Mouse (Mus musculus) adrenal gland, adult 2 months (tissue): ENCODE measurements around the gene Snx27. TPM values are rescaled to one million over a fixed set of nuclear protein-coding genes. Genes with fewer than 3 reads are reported as not detected.

Source experiments
- DNase-seq: peaks from one replicate; pipeline ENCODE4 v3.0.0; 2021
- polyA plus RNA-seq: library from polyadenylated mRNA; depleted of rRNA; stranded (reverse); fragments of >200 nt; gene quantifications from 2 replicates; pipeline ENCODE4 v1.2.3, GENCODE M21; 2012
- total RNA-seq, 2 experiments: library from RNA; stranded (reverse); gene quantifications; 2 replicates each; pipeline ENCODE4 v1.2.3; 2021

The Snx27 gene
- total and polyA plus RNA-seq, 3 experiments, result 5.4 to 41.9 (median 40.5) TPM

DNA sequence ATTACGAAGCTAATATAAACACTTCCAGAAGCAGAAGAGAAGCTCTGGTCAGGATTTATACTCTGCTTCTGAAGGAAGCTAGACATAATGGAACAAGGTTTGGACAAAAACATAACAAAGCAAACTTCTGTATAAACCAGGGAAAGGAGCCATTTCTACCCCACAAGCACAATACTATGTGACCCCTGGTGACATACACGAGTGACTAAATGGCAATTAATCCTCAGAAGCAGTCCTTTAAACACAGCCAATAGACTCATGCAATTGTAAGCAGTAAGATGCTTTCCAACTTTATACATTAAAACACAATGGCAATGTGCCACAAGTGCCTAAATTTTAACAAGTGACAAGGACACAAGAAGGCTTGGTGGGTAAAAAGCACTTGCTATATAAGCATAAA lies 15.3 kb downstream of the Snx27 start:
- DNase-seq, result no peak

DNA sequence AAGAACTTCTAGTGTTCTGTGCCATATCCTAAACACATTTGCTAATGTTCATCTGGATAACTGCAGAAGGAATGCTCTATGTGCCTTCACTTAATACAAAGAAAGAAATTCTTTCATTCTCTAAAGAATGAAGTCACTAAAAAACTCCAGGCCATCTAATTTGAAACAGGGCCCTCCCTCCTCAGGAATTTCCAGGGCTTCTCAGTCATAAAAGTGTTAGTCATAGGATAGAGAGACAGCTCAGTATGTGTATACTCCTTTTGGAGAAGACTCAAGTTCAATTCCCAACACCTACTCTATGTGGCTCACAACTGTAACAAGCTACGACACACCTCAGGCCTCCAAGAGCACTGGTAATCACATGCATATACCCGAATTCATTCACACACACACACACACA lies 17.0 kb downstream of the Snx27 start:
- DNase-seq, result no peak

DNA sequence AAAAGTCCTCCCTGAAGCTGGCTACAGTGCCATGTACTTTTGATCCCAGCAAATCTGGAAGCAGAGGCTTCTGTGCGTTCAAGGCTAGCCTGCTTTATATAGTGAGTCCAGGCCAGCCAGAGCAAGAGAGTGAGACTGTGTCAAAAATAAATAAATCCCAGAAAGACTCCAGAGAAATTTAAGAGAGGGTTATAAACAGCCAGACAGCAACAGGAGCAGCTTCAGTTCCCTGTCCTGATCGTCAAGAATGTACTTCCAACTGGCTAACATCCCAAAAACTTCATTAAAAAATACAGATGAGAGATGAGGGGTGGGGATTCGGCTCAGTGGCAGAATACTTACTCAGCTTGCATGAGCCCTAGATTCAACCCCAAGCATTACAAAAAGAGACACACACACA lies 17.4 kb downstream of the Snx27 start:
- DNase-seq, result no peak

- no peak for DNase-seq
Observed at GRCm38 (mm10) chr3:94564356-94565010, 18.0 kb downstream of the Snx27 start.

- DNase-seq, result no peak
Observed at GRCm38 (mm10) chr3:94563163-94563562, 19.4 kb downstream of the Snx27 start.

GRCm38 (mm10) chr3:94559931-94560429 lies 22.5 kb downstream of the Snx27 start:
- DNase-seq, result no peak

DNA sequence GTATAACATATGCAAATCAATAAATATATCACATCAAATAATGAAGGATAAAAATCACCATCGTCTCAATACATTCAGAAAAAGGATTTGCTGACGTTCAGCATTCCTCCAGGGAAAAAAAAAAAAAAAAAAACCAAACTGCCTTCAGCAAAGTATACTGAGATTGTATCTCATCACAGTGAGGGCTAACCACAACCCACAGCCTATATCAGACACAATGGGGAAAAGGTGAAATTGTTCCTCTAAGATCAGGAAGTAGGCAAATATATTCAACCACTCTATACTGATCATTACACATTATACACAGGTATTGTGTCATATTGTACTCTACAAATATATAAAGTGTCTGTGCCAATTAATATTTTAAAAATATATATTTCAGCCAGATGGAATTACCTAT lies 33.5 kb downstream of the Snx27 start:
- DNase-seq, result no peak

DNA sequence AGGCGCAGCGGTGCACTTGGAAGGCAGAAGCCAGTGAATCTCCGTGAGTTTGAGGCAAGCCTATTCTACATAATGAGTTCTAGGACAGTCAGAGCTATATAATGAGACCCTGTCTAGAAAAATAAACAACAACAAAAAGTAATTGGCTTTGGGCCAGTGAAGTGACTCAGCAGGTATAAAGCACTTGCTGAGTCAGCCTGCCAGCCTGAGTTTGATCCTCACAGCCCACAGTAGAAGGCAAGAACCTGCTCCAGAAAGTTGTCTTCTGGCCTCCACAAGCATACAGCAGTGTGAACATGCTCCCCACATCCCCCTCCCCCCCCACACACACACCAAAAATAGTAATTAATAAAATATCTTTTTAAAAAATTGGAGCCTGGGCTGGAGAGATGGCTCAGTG lies 45.3 kb downstream of the Snx27 start:
- DNase-seq, result peak; percentile 7

DNA sequence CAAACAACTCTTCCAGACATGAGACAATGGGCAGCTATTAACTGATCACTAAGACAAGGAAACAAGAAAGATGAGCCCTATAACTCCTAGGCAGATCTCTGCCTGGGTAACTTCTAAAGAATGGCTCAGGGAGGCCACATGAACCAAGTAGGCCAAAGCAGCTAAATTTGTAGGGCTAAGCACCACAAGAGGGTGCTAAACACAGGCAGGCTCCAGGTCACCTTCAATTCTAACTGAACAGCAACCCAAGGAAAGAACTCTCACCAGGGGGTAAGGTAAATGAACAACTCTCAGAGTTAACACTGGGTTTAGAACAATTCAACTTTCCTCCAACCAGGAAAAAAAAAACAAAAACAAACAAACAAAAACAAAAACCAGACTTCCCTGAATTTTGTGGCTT lies 48.5 kb downstream of the Snx27 start:
- peak; percentile 27 for DNase-seq

GRCm38 (mm10) chr3:94526731-94527130 lies 55.8 kb downstream of the Snx27 start:
- DNase-seq, result no peak

DNA sequence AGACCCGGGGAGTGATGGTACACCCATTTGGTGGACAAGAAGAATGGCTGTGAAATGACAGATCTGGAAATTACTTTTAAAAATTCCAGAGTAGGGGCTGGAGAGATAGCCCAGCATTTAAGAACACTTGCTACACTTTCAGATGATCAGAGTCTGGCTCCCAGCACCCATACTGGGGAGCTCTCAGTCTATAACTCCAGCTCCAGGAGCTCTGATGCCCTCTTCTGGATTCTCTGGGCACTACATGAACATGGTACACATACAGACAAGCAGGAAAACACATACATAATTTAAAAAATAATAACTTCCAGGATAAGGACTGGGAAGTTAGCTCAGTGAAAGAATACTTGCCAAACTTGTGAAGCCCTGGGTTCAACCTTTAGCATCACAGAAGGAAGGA lies 75.9 kb downstream of the Snx27 start:
- no peak for DNase-seq

DNA sequence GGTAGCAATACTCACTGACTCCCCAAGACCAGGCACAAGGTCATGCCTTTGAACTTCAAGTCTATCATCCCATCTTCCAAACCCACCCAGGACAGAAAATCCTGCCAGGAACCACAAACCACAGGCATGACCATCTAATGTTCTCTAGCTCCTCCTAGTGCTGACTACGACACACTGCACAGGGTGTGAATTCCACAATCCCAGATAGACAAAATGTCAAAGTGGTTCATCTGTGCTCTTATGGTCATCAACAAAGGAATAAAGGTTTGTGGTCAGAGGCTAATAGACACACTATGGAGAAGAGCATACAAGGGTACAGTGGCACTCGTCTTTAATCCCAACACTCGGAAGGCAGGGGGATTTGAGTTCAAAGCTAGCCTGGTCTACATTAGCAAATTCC lies 80.3 kb downstream of the Snx27 start:
- no peak for DNase-seq

DNA sequence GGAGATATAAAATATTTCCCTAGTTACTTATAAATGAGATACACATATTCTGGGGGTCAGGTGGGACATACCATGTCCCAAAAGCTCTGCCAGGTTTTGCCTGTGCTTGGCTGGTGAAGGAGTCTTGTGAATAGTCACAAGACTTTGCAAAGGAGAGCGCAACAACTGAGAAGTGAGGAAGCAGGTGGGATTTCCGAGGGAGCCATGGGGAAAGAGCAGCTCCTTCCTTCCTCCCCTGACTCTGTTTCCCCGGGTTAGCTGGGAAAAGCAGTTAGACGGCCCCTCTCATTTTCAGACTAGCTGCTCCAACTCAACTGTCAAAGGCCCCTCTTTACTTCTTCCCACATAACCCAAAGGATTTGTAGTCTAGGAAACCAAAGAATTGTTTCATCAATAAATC lies 85.4 kb downstream of the Snx27 start:
- no peak for DNase-seq

DNA sequence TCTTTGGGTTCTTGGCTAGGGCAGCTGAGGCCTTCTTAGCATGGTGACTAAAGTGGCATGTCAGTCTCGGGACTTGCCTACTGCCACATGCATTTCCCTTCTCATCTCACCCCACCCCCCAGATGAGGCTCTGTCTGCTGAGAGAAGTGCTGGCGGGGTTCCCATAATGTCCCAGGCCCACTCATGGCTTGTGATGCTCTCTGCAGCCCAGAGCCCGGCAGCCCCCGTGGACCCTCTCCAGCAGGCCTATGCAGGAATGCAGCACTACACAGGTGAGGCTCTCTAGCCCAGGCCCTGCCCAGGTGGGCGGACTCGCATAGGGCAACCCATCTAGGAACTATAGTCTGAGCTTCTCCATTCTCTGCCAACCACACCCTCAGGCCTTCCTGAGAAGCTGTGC lies 94.9 kb downstream of the Snx27 start:
- no peak for DNase-seq

DNA sequence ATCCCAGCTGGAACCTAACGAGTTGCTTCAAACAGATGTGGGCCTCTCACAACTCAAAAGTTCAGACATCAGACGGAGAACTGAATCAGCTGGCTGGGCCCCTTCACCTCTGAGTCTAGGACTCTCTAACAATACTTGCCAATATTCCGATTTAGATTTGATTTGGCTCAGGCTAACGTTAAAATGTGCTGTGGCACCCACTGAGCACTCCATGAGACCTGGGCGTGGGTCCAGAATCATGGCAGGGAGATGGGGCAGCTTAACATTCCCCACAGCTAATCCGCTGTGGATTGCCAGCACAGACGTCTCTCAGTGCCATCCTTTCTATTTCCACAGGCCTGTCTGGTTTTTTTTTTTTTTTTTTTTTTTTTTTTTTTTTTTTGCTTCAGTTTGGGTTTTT lies 96.6 kb downstream of the Snx27 start:
- DNase-seq, result no peak

- peak; percentile 54 for DNase-seq
Observed at GRCm38 (mm10) chr3:94483790-94484439, 98.6 kb downstream of the Snx27 start.

DNA sequence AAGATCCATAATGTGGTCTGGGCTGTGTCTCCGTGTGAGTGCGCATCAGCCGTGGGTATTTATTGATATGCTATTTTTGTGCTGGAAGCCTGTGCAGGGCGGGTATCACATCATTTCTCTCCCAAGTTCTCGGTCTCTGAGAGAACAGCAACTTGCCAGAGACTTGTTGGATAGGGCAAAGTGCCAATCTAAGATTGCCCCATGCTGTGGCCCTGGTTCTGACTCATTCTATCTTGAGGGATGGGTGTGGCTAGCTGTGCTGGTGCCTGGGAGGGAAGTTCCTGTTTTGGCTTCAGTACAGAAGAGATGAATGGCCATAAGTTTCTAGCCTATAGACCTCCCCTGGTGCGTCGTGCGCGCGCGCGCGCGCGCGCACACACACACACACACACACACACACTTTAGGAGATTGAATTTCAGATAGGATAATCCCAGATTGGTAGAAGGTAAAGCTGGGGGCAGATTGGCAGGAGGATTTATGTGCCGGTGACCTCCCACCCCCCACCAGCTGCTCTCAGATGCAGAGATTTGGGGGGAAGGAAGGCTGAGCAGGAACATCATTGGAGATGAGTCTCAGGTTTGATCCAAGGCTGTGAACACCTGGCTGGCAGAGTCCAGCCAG lies 99.6 kb downstream of the Snx27 start:
- peak; percentile 58 for DNase-seq

- no peak for DNase-seq
Observed at GRCm38 (mm10) chr3:94481429-94481828, 101.1 kb downstream of the Snx27 start.

GRCm38 (mm10) chr3:94480291-94480884 lies 102.1 kb downstream of the Snx27 start, which contains the start of gene Riiad1:
Gene Riiad1 (minus strand): TSS chr3:94480341.
- DNase-seq, result no peak

DNA sequence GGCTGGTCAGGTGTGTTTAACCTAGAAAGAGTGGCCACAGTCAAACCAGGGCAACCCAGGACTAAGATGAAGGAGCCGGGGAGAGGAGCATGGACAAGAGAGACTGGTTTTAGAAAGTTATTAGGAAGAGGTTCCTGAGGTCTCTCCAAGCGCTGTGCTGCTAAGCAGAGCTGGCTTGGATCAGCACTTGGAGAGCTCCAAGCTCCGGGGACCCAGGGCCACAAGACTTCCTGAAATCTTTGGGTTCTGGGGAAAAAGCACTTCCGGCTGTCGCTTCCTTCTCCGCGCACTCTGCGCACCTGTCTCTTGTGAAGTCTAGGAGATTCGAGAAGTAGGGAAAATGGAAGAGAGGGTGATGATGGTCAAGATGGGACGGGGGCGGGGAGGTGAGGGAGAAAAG lies 103.0 kb downstream of the Snx27 start:
- no peak for DNase-seq

- no peak for DNase-seq
Observed at GRCm38 (mm10) chr3:94478591-94479169, 103.8 kb downstream of the Snx27 start.

DNA sequence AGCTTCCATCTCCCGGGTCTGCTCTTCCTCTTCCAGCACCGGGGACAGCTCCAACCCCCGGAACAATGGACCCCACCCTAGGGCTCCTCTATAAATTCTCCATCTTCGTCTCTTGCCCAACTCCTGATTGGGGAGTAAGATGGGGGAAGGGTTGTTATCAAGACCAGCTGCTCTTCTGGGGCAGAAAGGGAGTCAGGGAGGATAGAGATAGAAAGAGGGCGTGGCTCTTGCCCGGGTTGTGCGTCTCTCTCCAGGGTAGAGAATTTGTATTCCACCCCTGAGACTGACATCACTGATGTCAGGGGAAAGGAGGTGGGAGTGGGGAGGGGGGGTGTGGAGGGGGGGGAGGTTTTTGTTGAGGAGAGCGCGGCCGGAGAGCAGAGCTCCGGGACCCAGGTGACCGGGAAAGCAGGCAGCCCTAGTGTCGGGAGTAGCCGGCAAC lies 104.5 kb downstream of the Snx27 start, which contains the start of gene Celf3:
Gene Celf3 (plus strand): TSS at position 315 of the 442 bp plus-strand sequence.
- no peak for DNase-seq
